Mouse (Mus musculus): Measurements from ENCODE around the gene Gad1.

- TF ChIP-seq CTCF (IDR thresholded peaks at IDR 0.05; ENCODE audit: extremely low read depth, insufficient read depth, insufficient read length, insufficient replicate concordance) (no peak), POLR2A (IDR thresholded peaks at IDR 0.05; ENCODE audit: low read depth, low read length) (no peak)
Observed at GRCm38 (mm10) chr2:70622244-70622643, 69.4 kb downstream of the Gad1 start.
